Mouse (Mus musculus): ENCODE measurements around the gene Suds3. TPM values are rescaled to one million over a fixed set of nuclear protein-coding genes. Genes with fewer than 3 reads are reported as not detected.

Gene Suds3
- 92.0 and 100 TPM in 2 replicates for polyA plus RNA-seq (2012; rRNA removed)

DNA sequence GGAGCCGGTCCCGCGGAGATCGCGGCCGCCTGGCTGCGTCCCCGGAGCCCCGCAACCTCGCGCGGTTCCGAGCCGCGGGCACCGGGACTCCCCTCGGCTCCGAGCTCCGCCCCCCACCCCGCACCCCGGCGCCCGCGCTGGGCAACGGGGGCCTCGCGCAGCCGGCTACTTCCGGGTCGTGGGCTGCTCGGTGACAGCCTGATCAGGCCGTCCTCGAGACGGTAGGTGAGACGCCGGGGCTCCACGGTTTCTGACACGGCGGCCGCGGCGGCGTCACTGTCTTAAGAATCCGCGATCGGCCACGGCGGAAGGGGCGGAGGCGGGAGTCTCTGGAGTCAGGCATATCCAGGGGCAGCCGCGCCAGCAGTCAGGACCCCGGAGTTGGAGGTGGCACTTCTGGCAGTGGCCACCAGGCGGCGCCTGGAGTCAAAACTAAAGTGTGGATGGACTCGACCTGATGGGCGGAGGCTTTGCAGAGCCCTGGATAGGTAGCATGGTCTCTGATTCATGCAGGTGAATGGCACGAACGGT, at the start of gene Suds3:
Suds3 (minus strand) TSS at position 278 of the 531 bp plus-strand sequence.

DNA sequence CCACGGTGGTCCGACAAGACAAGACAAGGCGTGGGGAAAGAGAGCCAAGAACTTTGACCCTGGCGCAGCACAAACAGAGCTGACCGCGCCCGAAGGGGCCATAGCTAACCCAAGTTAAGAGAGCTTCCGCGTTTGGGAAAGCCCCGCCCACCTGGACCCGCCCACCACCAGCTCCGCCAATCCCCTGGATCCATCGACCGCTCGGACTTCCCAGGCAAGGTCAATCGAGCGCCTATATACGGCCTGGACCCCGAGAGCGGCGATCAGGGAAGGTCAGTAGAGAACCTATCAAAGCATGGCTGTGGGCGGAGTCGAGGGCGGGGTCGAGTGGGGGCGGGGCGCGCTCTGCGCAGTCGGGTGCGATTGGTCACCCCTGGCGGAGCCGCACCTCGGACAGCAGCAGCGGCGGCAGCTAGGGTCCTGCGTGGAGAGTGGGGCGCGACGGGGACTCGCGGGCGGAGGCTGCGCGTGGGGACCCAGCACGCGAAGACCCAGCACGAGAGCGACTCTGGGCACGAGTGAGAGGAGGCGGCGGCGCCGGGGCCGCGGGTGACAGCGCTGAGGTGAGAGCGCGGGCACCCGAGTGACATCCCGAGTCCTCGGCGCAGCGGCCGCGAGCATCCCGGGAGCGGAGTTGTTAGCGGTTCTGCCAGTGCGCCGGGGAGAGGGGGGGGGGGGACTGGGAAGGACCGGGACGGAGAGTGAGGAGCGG, 4.0 kb upstream of the Suds3 start, which contains the start of gene Taok3:
Taok3 (plus strand) TSS at position 353 of the 712 bp plus-strand sequence.

Other genes with a start within 250 kb of the Suds3 start
- gene Taok3, start 4.0 kb upstream of the Suds3 start, polyA plus RNA-seq (2012; rRNA removed): 29.4 and 29.9 TPM in 2 replicates
- gene Pebp1, start 171.5 kb upstream of the Suds3 start, polyA plus RNA-seq (2012; rRNA removed): 790 and 809 TPM in 2 replicates
- 2.6 and 4.3 TPM in 2 replicates for gene Vsig10, start 203.0 kb upstream of the Suds3 start, polyA plus RNA-seq (2012; rRNA removed)
- gene Wsb2, start 241.2 kb upstream of the Suds3 start, polyA plus RNA-seq (2012; rRNA removed): 185 and 195 TPM in 2 replicates

Data from central nervous system, embryonic 14 days (tissue).